Mouse (Mus musculus): ENCODE data around the gene Tcf3. TPM values are rescaled to one million over a fixed set of nuclear protein-coding genes. Genes with fewer than 3 reads are reported as not detected.

Gene Tcf3
- polyA plus RNA-seq, 2 experiments: 41.9 to 54.7 TPM

- H3K4me1 ChIP-seq (replicated peaks; ENCODE audit: control insufficient read depth in 2 of 2, insufficient read depth in 2 of 2, low read length in 1 of 2): no peaks in the 10 kb centered on the region
- H3K27me3 ChIP-seq (ENCODE audit: control insufficient read depth, insufficient read depth, low read length): peaks cover 5% of the 10 kb centered on the region
- no peak overlapping the region for H3K27ac ChIP-seq
- H3K9me3 ChIP-seq (ENCODE audit: control insufficient read depth, low read length): no peaks in the 10 kb centered on the region
- H3K9ac ChIP-seq (replicated peaks): no peak overlapping the region
- no peak for ATAC-seq (ENCODE audit: insufficient read depth)
- 39% methylated on average over 6 of the region's 6 CpGs for WGBS (ENCODE audit: insufficient replicate concordance)
- no peak for DNase-seq (ENCODE audit: low read depth in 3 of 3, low spot score in 3 of 3)
- no peak overlapping the region for H3K4me2 ChIP-seq (ENCODE audit: low read depth)
- TF ChIP-seq EP300 (IDR thresholded peaks at IDR 0.05; ENCODE audit: low read depth) (no peak), CTCF (IDR thresholded peaks at IDR 0.05; ENCODE audit: low read depth) (no peak)
- H3K4me3 ChIP-seq (ENCODE audit: insufficient read depth in 1 of 2, low read depth in 2 of 2, low read length in 2 of 2): no peak overlapping the region
- H3K36me3 ChIP-seq (replicated peaks; ENCODE audit: control insufficient read depth, insufficient read depth, low read depth): no peaks in the 10 kb centered on the region
Observed at GRCm38 (mm10) chr10:80363734-80364133, 69.7 kb downstream of the Tcf3 start.

Small RNA genes lying within 50 kb of the gene (microRNA-seq; reads per million reads assigned to microRNA genes)
- gene Gm22721: not detected

Other genes starting within 250 kb of the Tcf3 start
- gene Mum1, start 207.2 kb downstream of the Tcf3 start, polyA plus RNA-seq (2012; rRNA removed): 12.9 and 18.8 TPM in 2 replicates
- 13.2 and 13.8 TPM in 2 replicates for gene Mum1, start 207.2 kb downstream of the Tcf3 start, polyA plus RNA-seq (2014; fragmentation: Nextera tagmentation; extraction: Ambion mirVana)
- gene Ndufs7, start 184.5 kb downstream of the Tcf3 start, polyA plus RNA-seq (2012; rRNA removed): 189 and 256 TPM in 2 replicates
- 272 and 285 TPM in 2 replicates for gene Ndufs7, start 184.5 kb downstream of the Tcf3 start, polyA plus RNA-seq (2014; fragmentation: Nextera tagmentation; extraction: Ambion mirVana)
- 36.5 and 41.4 TPM in 2 replicates for gene Gamt, start 172.6 kb downstream of the Tcf3 start, polyA plus RNA-seq (2012; rRNA removed)
- gene Gamt, start 172.6 kb downstream of the Tcf3 start, polyA plus RNA-seq (2014; fragmentation: Nextera tagmentation; extraction: Ambion mirVana): 64.9 and 67.9 TPM in 2 replicates
- 54.8 and 75.9 TPM in 2 replicates for gene Dazap1, start 172.2 kb downstream of the Tcf3 start, polyA plus RNA-seq (2012; rRNA removed)
- gene Dazap1, start 172.2 kb downstream of the Tcf3 start, polyA plus RNA-seq (2014; fragmentation: Nextera tagmentation; extraction: Ambion mirVana): 20.4 and 22.7 TPM in 2 replicates
- gene Rps15, start 141.2 kb downstream of the Tcf3 start, polyA plus RNA-seq (2012; rRNA removed): 2,043 and 2,097 TPM in 2 replicates
- 805 and 809 TPM in 2 replicates for gene Rps15, start 141.2 kb downstream of the Tcf3 start, polyA plus RNA-seq (2014; fragmentation: Nextera tagmentation; extraction: Ambion mirVana)
- gene Apc2, start 137.7 kb downstream of the Tcf3 start, polyA plus RNA-seq (2012; rRNA removed): 0.04 and 0.16 TPM in 2 replicates
- gene Apc2, start 137.7 kb downstream of the Tcf3 start, polyA plus RNA-seq (2014; fragmentation: Nextera tagmentation; extraction: Ambion mirVana): 0.04 TPM in 1 of 2 replicates, not detected in the other
- 24.3 and 24.7 TPM in 2 replicates for gene 2310011J03Rik, start 113.1 kb downstream of the Tcf3 start, polyA plus RNA-seq (2012; rRNA removed)
- 29.4 and 29.5 TPM in 2 replicates for gene 2310011J03Rik, start 113.1 kb downstream of the Tcf3 start, polyA plus RNA-seq (2014; fragmentation: Nextera tagmentation; extraction: Ambion mirVana)
- 6.6 and 7.2 TPM in 2 replicates for gene Pcsk4, start 104.1 kb downstream of the Tcf3 start, polyA plus RNA-seq (2012; rRNA removed)
- gene Pcsk4, start 104.1 kb downstream of the Tcf3 start, polyA plus RNA-seq (2014; fragmentation: Nextera tagmentation; extraction: Ambion mirVana): 3.1 and 3.2 TPM in 2 replicates
- gene Reep6, start 103.7 kb downstream of the Tcf3 start, polyA plus RNA-seq (2012; rRNA removed): 23.6 and 29.2 TPM in 2 replicates
- gene Reep6, start 103.7 kb downstream of the Tcf3 start, polyA plus RNA-seq (2014; fragmentation: Nextera tagmentation; extraction: Ambion mirVana): 55.3 and 59.5 TPM in 2 replicates
- 1.9 and 2.1 TPM in 2 replicates for gene Adamtsl5, start 85.2 kb downstream of the Tcf3 start, polyA plus RNA-seq (2012; rRNA removed)
- gene Adamtsl5, start 85.2 kb downstream of the Tcf3 start, polyA plus RNA-seq (2014; fragmentation: Nextera tagmentation; extraction: Ambion mirVana): 1.3 TPM in 2 replicates
- gene Plk5, start 77.2 kb downstream of the Tcf3 start, polyA plus RNA-seq (2012; rRNA removed): 0.08 and 0.10 TPM in 2 replicates
- gene Plk5, start 77.2 kb downstream of the Tcf3 start, polyA plus RNA-seq (2014; fragmentation: Nextera tagmentation; extraction: Ambion mirVana): 0.09 TPM in 1 of 2 replicates, not detected in the other
- 3.2 and 3.3 TPM in 2 replicates for gene Mex3d, start 46.0 kb downstream of the Tcf3 start, polyA plus RNA-seq (2012; rRNA removed)
- gene Mex3d, start 46.0 kb downstream of the Tcf3 start, polyA plus RNA-seq (2014; fragmentation: Nextera tagmentation; extraction: Ambion mirVana): 0.55 and 1.1 TPM in 2 replicates
- gene Mbd3, start 34.1 kb downstream of the Tcf3 start, polyA plus RNA-seq (2012; rRNA removed): 66.7 and 79.5 TPM in 2 replicates
- gene Mbd3, start 34.1 kb downstream of the Tcf3 start, polyA plus RNA-seq (2014; fragmentation: Nextera tagmentation; extraction: Ambion mirVana): 43.7 and 44.3 TPM in 2 replicates
- 359 and 571 TPM in 2 replicates for gene Uqcr11, start 26.8 kb downstream of the Tcf3 start, polyA plus RNA-seq (2012; rRNA removed)
- 729 and 738 TPM in 2 replicates for gene Uqcr11, start 26.8 kb downstream of the Tcf3 start, polyA plus RNA-seq (2014; fragmentation: Nextera tagmentation; extraction: Ambion mirVana)
- gene Onecut3, start 61.2 kb upstream of the Tcf3 start, polyA plus RNA-seq (2012; rRNA removed): 0.02 TPM in 2 replicates
- gene Onecut3, start 61.2 kb upstream of the Tcf3 start, polyA plus RNA-seq (2014; fragmentation: Nextera tagmentation; extraction: Ambion mirVana): not detected in 2 replicates
- gene Atp8b3, start 105.5 kb upstream of the Tcf3 start, polyA plus RNA-seq (2012; rRNA removed): 0.01 and 0.02 TPM in 2 replicates
- gene Atp8b3, start 105.5 kb upstream of the Tcf3 start, polyA plus RNA-seq (2014; fragmentation: Nextera tagmentation; extraction: Ambion mirVana): 0.05 TPM in 1 of 2 replicates, not detected in the other
- 19.1 and 24.8 TPM in 2 replicates for gene Rexo1, start 127.9 kb upstream of the Tcf3 start, polyA plus RNA-seq (2012; rRNA removed)
- gene Rexo1, start 127.9 kb upstream of the Tcf3 start, polyA plus RNA-seq (2014; fragmentation: Nextera tagmentation; extraction: Ambion mirVana): 10.7 and 14.0 TPM in 2 replicates
- 12.5 and 13.8 TPM in 2 replicates for gene Klf16, start 143.7 kb upstream of the Tcf3 start, polyA plus RNA-seq (2012; rRNA removed)
- 10.6 and 12.3 TPM in 2 replicates for gene Klf16, start 143.7 kb upstream of the Tcf3 start, polyA plus RNA-seq (2014; fragmentation: Nextera tagmentation; extraction: Ambion mirVana)
- 41.2 and 51.0 TPM in 2 replicates for gene Abhd17a, start 156.7 kb upstream of the Tcf3 start, polyA plus RNA-seq (2012; rRNA removed)
- 55.0 and 63.4 TPM in 2 replicates for gene Abhd17a, start 156.7 kb upstream of the Tcf3 start, polyA plus RNA-seq (2014; fragmentation: Nextera tagmentation; extraction: Ambion mirVana)
- gene Scamp4, start 169.2 kb upstream of the Tcf3 start, polyA plus RNA-seq (2012; rRNA removed): 22.0 and 27.6 TPM in 2 replicates
- gene Scamp4, start 169.2 kb upstream of the Tcf3 start, polyA plus RNA-seq (2014; fragmentation: Nextera tagmentation; extraction: Ambion mirVana): 34.6 and 39.8 TPM in 2 replicates
- 6.3 and 6.4 TPM in 2 replicates for gene Adat3, start 169.2 kb upstream of the Tcf3 start, polyA plus RNA-seq (2012; rRNA removed)
- gene Adat3, start 169.2 kb upstream of the Tcf3 start, polyA plus RNA-seq (2014; fragmentation: Nextera tagmentation; extraction: Ambion mirVana): 3.8 and 4.9 TPM in 2 replicates
- 1.2 and 1.3 TPM in 2 replicates for gene Gm49322, start 172.4 kb upstream of the Tcf3 start, polyA plus RNA-seq (2012; rRNA removed)
- gene Gm49322, start 172.4 kb upstream of the Tcf3 start, polyA plus RNA-seq (2014; fragmentation: Nextera tagmentation; extraction: Ambion mirVana): 0.19 and 0.28 TPM in 2 replicates
- gene Csnk1g2, start 189.2 kb upstream of the Tcf3 start, polyA plus RNA-seq (2012; rRNA removed): 46.9 and 51.3 TPM in 2 replicates
- gene Csnk1g2, start 189.2 kb upstream of the Tcf3 start, polyA plus RNA-seq (2014; fragmentation: Nextera tagmentation; extraction: Ambion mirVana): 25.5 and 27.0 TPM in 2 replicates
- gene Btbd2, start 223.4 kb upstream of the Tcf3 start, polyA plus RNA-seq (2012; rRNA removed): 8.2 and 11.3 TPM in 2 replicates
- gene Btbd2, start 223.4 kb upstream of the Tcf3 start, polyA plus RNA-seq (2014; fragmentation: Nextera tagmentation; extraction: Ambion mirVana): 8.6 and 12.0 TPM in 2 replicates
- gene Mknk2, start 244.5 kb upstream of the Tcf3 start, polyA plus RNA-seq (2012; rRNA removed): 59.7 and 69.1 TPM in 2 replicates
- 58.7 and 74.3 TPM in 2 replicates for gene Mknk2, start 244.5 kb upstream of the Tcf3 start, polyA plus RNA-seq (2014; fragmentation: Nextera tagmentation; extraction: Ambion mirVana)

Measured in liver, embryonic 14.5 days (tissue).